Mouse (Mus musculus): ENCODE results near the gene Gm17387.

DNA sequence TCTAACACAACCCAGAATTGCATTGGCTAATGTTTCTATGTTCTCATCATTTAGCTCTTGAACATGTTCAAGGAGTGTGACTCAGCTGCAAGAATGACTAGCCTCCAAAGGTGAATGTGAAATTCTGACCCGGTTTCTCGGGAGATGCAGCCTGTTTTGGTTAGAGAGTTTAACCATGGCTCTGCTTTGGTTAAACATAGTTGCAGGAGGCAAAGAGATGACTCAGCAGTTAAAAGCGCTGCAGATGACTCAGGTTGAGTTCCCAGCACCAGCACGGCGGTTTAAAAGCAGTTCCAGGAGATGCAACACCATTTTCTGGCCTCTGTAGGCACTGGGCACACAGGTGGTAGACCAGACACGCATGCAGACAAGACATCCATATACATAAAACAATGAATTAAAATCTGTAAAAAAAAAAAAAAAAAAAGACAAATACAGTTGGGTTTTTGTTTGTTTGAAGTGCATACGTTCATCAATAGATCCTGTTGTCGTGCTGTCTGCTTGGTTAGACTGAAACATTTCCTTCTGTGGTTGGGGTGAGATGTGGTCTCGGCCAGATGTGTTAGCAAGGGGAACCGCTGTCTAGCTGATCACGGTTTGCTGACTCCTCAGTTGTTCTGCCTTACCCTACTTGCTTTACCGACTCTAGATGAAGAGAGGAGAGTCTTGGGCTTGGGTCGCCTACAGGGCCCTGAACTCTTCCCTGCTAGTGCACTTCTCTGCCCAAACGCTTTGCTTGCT lies 29.8 kb downstream of the Gm17387 start:
- TF ChIP-seq CTCF (IDR thresholded peaks at IDR 0.05; ENCODE audit: borderline replicate concordance, extremely low read depth, insufficient read depth, insufficient read length), result no peak
- TF ChIP-seq POLR2A (IDR thresholded peaks at IDR 0.05; ENCODE audit: borderline replicate concordance, extremely low read depth, insufficient read depth, insufficient read length, poor library complexity, severe bottlenecking), result no peak
